Mouse (Mus musculus) thymus, adult 18-20 months (tissue): ENCODE results near the gene Myd88.
"Not testable (repeated sequence)": the region's sequence is repeated elsewhere in the genome, so short reads cannot be mapped to it uniquely, and the experiment has no call there.

ENCODE experiments used
- DNase-seq, 2 experiments: peaks; one replicate each; pipeline ENCODE4 v3.0.0; 2022; ENCODE audit warnings: mixed read lengths in 2 of 2

Myd88 gene

DNA sequence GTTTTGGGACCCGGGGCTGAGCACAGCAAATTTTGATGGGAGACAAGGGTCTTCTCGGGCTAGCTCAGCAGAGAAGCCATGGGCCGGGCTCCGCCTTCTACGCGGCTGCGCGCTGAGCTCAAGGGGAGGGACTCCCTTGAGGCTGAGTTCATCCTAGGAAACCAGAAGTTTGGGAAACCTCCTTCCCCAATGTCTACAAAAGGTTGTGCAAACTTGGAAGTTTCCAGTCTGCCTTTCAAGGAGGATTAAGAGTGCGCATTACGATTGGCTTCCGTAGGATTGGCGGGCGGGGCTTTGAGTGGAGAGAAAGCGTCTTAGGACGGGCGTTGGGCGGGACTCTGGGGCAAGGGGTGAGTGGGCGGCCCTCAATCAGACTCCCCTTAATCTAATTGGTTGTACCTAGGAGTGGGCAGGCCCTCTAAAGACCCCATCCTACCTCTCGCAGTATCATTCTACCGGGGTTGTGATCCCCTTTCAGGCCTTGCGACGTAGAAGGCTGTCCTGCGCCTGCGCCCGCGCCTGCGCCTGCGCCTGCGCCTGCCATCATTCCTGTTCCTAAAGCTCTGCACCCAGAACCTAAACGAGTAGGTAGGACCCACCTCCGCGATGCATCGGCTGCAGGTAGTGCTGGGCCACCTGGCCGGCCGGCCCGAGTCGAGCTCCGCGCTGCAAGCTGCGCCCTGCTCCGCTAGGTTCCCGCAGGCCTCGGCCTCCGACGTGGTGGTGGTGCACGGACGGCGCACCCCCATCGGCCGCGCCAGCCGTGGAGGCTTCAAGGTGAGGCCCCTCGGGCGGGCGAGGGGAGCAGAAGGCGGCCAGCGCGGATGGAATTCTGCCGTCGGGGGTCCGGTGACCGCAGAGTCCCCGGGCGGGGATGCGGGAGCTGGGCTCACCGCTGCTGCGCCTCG is at the start of gene Myd88:
Gene Myd88 (minus strand): TSS at position 503 of the 908 bp plus-strand sequence.
- peak; percentile 90 to 95 for DNase-seq

DNA sequence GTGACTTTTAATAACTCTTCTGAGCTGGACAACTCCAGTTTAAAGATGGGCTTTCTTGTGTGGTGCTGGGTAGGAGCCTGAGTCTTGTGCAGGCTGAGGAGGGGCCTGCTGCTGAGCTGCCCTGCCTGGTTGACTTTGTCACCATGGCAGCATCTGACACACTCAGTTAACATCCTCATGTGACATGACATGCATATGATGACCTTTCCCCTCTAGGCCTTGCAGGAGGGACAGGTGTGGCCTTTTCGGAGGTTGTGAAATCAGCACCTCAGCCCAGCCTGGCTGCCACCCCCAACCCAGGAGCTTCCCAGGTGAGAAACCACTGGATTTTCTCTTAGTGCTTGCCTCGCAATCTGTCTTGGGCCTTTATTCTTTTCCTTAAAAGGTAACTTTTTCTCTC is 49.0 kb upstream of the Myd88 start:
- DNase-seq, result no peak

DNA sequence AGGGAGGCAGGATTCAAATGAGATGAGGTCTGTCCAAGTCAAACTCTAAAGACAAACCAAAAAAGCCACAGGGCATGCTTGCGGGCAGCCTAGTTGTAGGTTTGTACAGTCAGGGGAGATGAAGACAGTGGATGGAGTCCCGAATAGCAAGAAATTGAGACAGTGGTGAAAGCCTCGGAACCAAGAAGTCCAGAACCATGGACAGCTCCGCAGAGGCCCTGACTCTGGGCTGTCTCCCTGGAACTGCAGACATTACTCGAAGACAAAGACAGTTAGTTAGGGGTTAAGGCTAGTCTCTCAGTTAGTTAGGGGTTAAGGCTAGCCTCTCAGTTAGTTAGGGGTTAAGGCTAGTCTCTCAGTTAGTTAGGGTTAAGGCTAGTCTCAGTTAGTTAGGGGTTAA is 47.7 kb upstream of the Myd88 start:
- no peak for DNase-seq

DNA sequence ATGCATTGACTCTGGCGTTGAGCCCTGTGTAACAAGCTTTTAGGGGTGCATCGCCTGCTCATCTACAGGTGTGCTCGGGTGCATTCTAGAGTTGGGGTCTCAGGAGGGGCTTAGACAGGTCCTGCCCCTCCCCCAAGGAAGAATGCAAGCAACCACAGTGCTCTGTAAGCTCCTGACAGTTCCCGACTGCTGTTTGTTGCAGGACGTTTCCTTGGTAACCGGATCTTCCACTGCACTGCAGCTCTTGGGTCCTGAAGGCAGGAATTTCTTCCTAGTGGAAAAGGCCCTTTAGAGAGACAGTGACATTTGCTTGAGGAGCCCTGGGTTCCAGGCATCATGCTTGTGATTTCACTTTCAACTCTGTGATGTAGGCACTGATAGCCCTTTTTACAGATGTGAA is 41.4 kb upstream of the Myd88 start:
- DNase-seq, result no peak

DNA sequence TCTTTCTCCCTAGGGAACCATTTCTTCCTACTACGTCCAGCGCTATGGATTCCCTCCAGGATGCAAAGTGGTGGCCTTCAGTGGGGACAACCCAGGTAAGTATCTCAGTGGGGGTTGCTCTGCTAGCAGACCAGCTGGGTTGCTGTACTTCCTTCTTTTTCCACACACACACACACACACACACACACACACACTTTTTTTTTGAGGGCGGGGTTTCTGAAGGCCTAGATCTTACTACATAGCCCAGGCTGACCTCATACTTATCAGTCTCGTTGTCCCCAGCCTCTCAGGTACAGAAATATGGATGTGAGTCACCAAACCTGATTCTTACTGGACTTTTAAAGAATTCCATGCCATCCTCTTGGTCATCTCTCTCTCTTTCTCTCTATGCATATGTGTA is 37.0 kb upstream of the Myd88 start:
- DNase-seq, result no peak

DNA sequence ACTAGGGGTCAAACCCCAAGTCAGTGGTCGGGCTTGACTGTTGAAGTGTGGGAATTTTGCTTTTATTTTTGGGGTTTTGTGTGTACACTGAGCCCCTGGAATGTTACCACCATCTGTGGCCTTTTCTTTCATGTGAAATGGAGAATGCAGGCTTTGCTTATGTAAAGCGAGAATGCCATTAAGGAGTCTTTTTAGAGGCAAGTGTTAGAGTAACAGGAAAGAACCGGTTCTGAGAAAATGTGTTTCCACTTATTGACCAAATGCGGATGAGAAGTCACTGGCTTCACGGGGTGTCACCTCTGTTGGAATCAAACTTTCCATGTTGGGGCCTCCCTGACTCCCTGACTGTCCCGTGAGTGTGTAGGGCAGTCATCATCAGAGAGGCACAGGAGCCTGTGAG is 34.3 kb upstream of the Myd88 start:
- DNase-seq, result no peak

DNA sequence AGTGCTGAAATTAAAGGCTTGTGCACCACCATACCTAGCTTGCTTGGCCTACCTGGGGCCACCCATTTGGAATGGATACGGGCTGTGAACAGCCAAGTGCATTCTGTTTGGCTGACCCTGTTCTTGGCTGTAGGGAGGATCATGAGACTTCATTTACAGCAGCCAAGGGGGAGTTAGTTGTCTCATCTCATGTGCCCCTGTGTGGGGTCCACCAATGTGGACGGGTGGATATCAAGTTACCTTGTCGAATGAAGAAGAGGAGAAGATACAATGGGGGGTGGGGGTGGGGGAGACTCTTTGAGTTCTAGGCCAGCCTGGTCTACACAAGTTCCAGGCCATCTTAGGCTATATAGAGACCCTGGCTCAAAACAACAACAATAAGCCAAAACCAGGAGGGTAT is 33.8 kb upstream of the Myd88 start:
- no peak for DNase-seq

DNA sequence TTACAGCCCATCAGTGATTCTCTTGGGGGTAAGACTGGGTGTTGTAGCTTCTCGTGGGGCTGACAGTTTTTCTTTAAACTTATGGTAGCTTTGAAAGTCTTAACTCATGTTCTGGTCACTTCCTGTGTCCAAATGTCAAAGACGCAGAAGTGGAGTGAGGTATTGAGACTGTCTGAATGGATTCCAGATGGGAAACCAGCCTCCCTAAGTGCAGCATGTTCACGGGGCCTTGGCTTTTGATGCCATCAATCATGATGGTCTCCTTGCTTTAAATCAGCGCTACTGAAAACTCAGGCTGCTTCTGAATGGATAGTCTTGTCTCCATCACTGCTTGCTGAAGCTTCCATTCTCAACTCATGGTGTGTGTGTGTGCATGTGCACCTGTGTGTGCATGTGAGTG is 30.0 kb upstream of the Myd88 start:
- no peak for DNase-seq

DNA sequence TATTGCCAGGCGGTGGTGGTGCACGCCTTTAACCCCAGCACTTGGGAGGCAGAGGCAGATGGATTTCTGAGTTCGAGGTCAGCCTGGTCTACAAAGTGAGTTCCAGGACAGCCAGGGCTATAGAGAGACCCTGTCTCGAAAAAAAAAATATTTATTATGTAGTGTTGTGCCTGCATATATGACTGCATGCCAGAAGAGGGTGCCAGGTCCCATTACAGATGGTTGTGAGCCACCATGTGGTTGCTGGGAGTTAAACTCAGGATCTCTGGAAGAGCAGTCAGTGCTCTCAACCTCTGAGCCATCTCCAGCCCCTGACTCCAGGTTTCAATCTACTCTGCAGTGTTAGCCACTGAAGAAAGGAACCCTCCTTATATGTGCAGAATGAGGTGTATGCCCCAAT is 29.6 kb upstream of the Myd88 start:
- DNase-seq, result not testable (repeated sequence)

DNA sequence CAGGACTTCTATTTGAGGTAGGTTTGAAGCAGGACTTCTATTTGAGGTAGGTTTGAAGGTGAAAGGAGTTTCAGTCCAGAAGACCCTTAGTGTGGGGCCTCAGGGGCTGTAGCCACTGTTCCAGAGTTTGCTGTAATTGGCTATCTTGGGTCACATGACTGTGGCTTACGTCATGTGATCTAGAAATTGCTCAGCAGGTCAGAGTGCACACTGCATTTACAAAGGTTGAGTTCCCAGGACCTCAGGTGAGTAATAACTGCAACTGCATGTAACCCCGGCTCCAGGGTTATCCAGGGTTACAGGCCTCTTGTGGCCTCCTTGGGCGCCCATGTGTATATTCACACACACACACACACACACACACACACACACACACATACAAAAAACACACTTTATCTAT is 27.2 kb upstream of the Myd88 start:
- DNase-seq, result no peak

DNA sequence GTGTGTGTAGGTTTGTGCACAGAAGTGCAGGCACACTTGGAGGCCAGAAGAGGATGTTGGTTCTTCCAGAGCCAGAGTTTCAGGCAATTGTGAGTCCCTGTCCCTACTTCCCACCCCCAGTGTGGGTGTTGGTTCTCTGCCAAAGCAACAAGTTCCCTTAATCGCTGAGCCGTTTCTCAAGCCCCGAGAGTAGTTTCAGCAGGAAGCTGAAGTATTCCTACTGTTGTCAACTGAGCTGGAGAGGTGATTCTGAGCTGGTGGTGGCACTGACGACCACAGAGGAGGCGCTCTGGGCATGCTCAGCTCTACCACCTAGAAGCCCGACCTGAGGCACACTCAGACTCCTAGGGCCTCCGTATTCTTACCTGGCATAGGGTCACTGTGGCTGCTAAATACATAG is 24.1 kb upstream of the Myd88 start, which contains the start of gene Slc22a14:
Gene Slc22a14 (minus strand): TSS at position 270 of the 400 bp plus-strand sequence.
- DNase-seq, result no peak

DNA sequence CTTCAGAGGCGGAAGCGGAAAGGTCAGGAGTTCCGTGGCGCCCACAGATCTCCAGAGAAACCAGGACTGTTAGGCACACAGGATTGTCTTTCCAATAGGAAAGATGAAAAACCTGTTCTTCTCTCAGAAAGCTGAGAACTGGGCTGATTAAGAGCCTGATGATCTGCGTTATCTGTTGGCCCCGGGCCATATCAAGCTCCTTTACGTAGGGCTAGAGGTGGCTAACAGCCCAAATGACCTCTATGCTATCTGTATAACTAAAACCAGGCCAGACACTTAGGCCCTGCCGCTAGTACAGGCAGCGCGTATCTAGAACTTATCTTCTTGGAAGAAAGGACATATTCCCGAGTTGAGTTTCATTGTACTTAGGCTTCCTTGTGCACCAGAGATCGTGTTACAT is 22.0 kb upstream of the Myd88 start:
- no peak for DNase-seq

DNA sequence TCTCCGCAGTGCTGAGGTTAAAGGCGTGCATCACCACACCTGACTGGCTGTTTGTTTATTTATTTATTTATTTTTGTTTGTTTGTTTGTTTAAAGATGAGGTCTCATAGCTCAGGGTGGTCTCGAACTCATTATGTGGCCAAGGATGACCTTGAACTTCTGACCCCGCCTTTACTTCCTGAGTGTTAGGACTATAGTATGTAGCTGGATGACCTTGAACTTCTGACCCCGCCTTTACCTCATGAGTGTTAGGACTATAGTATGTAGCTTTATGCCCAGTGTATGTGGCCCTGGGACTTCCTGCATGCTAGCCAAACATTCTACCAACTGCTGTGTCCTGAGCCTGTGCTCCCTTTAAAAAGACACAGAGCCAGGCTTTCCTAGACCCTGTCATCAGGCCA is 20.2 kb upstream of the Myd88 start:
- no peak for DNase-seq

DNA sequence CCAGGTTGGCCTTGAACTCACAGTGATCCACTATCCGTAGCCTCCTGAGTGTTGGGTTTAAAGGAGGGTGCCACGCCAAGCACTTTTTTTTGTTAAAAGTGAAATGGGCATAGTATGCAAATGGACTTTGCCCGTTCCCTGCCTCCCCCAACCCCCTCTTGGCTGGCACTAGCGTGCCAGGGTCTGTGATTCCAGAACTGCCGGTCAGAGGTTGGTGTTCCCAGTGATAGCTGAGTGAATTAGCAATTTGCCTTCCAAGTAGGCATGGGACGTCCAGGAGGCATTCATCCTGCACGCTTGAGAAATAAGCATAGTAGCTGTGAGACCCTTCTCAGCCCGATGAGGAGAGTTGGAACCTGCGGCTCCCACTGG is 16.8 kb upstream of the Myd88 start:
- no peak for DNase-seq

DNA sequence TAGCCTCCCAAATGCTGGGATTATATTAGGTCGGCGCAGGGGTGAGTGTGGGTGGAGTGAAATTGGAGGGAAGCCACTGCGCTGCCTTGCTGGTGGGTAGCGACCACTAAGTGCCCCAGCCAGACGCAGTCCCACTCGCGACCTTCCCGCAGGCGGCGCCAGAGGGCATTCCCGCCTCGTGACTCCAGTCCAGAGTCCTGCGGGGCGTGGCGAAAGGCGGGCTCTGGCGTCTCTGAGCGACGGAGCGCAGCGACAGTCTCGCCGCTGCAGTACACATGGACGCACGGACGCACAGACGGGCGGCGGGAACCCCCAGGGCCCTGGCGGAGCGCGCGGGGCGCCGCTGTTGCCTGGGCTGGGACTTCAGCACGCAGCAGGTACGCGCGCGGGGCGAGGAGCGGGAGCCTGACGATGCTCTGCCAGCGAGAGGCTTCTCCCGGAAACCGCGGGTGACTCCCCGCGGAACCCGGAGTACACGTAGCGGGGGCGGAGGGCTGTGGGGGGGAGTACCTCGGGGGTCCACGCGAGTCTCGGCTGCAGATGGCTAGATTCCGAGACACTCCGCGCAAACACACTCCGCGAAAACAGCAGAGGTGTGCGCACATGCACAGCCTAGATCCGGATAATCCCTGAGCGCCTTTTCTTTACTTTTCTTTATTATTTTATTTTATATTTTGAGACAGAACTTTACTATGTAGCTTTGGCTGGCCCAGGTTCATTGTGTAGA is 16.3 kb upstream of the Myd88 start, which contains the start of gene Xylb:
Gene Xylb (plus strand): TSS at position 51 of the 727 bp plus-strand sequence.
- peak; percentile 80 for DNase-seq

DNA sequence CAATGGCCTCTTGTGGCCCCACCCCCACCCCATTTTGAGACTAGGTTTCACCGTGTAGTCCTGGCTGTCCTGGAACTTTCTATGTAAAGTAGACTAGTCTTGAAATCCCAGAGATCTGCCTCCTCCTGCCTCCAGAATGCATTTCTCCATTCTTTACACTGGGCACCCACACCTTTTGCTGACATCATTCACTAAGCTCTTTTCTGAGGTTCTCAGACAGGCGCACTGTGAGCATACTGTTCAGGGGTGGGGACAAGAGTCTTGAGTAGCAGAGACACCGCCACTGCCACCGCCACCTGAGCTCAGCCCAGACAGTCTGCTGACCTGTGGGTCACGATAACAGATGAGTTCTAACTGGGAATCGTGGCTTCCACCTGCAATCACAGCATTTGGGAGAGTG is 14.7 kb upstream of the Myd88 start:
- DNase-seq, result no peak

DNA sequence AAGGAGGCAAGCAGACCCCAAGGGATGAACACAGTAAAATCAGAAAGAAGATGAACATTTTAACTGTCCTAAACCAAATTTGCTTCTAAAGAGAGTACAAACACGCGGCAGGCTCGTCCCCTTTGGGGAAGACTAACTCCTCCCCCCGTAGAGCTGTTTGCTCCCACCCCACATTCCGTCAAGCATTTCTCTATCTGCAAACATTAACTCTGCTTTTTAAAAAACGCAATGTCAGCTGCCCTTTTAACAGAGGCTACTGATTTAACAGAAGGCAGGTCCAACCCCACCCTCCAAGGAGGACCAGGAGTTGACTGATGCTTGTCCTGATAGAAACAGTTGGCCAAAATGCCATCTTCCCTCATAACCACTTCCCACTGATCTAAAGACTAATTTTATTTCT is 12.7 kb upstream of the Myd88 start:
- DNase-seq, result no peak

DNA sequence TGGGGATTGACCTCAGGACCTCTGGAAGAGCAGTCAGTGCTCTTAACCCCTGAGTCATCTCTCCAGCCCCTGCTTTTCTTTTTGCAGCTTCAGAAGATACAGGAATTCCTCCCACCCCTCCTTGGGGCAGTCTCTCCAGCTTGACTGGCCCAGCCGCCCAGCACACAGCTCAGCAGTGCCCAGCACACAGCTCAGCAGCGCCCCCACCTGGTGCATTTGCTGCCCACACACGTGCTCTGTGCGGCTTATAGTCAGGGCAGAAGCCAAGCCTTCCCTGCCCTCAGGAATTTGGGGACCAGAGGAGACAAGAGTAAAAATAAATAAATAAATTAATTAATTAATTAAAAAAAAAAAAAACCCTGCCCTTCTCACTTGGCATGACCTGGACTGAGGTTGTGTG is 10.8 kb upstream of the Myd88 start:
- peak; percentile 39 to 42 for DNase-seq

DNA sequence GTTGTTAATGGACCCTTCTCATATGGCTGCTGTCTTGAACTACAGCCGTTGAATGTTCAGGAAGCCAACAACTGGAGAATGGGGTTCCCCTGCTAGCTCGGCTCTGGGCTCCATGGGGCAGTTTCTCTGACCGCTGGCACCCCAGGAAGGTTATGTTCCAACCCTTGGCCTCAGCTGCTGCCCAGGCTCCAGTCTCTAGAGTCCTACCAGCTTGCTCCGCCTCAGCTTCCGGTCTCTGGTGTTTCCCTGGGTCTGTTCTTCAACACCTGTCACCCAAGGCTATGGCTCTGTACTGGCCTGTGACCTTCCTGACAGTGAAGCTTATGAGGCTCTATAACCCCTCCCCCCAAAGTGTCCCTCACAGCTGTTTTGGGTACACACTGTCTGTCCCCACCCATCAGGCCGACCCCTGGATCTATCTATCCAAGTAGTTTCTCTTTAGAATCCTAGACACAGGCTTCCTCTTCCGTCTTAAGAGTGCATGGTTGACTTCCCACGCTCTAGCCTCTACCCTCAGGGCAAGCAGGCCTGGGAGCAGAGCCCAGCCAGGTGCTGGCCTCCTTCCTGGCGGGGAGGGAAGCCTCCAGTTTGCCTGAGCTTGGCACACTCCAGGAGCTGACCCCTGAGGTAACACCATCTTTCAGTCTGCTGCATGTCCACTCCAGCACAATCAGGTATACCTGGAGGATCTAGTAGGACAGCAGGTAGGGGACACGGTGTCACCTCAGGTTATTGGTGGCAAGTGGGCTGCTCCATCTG is 9.9 kb upstream of the Myd88 start:
- DNase-seq, result no peak

DNA sequence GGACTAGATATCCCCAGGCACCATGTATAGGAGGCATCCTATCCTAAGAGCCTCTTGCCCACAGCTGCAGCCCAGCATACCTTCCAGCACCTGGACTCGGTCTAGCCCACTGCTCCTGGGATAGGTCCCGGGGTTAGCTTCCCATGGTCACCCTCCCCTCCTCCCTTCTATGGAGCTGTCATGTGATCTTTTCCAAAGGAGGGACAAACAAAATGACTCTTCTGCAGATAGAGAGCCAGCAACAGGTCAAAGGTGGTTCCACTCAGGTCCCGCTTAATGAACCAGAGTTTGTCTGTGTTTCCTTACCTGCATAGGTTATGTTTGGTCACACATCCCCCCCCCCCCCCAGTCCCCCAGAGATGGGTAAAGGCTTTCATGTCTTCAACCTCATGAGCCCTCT is 9.3 kb upstream of the Myd88 start:
- DNase-seq, result no peak

DNA sequence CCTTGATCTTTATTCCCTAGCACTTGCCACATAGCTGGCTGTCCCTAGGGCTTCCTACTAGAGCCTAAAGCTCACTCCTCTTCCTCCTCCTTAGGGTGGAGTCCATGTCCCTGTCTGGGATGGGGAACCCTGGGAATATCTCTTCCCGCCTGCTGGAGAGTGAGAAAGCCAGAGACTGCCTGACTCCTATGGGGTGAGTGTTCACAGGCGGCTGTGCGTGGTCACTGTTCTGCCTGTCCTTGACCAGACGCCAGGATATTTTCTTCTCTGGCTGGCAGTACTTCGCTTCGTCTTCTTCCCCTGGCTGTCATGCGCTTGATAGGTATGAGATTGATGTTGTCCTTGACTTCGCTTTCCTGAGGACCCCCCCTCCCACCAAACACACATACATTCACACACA is 5.2 kb upstream of the Myd88 start:
- no peak for DNase-seq

DNA sequence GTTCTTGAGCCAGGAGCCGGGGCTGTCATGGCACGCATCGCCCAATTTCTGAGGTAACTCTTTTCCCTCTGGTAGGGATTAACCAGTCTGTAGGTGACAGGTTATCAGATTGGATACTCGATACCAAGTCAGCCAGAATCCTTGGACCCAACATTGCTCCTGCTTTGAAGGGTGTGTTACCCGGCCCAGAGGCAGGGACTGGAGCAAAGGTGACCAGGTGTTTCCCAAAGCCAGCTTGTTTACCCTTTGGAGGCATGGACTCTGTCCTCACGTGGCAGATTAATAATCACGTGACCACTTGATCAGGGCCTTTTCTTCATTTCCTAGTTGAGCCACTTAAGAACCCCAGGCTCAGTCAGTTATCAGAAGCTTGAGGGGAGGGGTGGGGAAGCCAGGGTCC is 1.5 kb upstream of the Myd88 start:
- no peak for DNase-seq

DNA sequence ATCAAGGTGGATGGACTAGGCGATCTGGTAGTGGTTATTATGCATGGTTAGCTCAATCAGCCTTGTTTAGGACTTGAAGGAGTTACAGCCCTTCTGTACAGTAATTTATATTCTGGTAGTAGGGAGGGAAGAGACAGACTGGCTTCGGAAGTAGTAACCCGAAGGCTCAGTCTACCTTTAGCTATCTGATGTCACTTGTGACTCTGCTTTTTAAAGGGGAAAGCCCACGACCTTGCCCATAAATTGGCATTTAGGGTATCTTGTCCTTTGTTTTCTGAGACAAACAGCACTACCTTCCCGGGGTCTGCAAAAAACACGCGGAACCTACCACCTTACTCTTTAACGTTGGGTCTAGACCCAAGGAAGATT is 1.0 kb downstream of the Myd88 start:
- DNase-seq, result no peak
